Mouse (Mus musculus): ENCODE results near the gene Trim68.

DNA sequence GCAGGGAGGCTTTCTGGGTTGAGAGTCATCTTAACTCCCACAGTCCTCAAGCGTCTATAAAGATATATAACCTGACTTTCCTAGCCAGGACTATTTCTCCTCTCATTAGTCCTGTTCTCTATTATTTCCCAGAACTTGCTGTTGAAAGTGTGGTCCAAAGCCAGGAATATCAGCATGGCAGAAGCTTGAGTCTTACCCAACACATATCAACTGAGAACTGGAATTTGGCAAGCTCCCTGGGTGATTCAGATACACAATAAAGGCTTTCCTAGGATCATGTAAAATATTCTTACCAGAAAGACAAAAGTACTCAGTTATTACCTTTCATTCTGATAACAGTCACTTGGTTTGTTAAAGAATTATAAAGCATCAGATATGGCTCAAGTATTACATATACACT, 5.2 kb downstream of the Trim68 start:
- TF ChIP-seq POLR2A (IDR thresholded peaks at IDR 0.05; ENCODE audit: borderline replicate concordance, control insufficient read depth, low read depth, low read length) (no peak), CTCF (IDR thresholded peaks at IDR 0.05; ENCODE audit: control insufficient read depth, insufficient read depth, low read length) (no peak)

Measured in bone marrow, adult 2 months (tissue).